Mouse (Mus musculus) G1E (cell line): Measurements from ENCODE around the gene Gtf3c5. TPM values are rescaled to one million over a fixed set of nuclear protein-coding genes. Genes with fewer than 3 reads are reported as not detected.
A peak's percentile ranks its signal among the peaks of the same experiment; 100 is the strongest.

Experiments
- ATAC-seq: 2 replicates; pipeline ENCODE4 v1.8.0; 2016; ENCODE audit warnings: mild to moderate bottlenecking; ENCODE audit not compliant: insufficient number of reproducible peaks, poor library complexity, low FRiP score, severe bottlenecking; ENCODE audit errors: extremely low read depth
- DNase-seq: peaks from one replicate; pipeline ENCODE4 v3.0.0; 2012; ENCODE audit warnings: low spot score
- H3K27me3 ChIP-seq: 2 replicates; pipeline ENCODE4 v1.6.1; 2012; ENCODE audit warnings: mild to moderate bottlenecking, low read length, inconsistent platforms; ENCODE audit not compliant: insufficient read depth
- H3K36me3 ChIP-seq: replicated peaks from 2 replicates; pipeline ENCODE3; 2012; ENCODE audit warnings: mild to moderate bottlenecking, inconsistent platforms
- H3K4me1 ChIP-seq: 2 replicates; pipeline ENCODE4 v1.6.1; 2012; ENCODE audit warnings: low read depth, low read length, inconsistent platforms, mixed read lengths; ENCODE audit not compliant: insufficient read depth
- H3K4me3 ChIP-seq: 2 replicates; pipeline ENCODE4 v1.5.1; 2012; ENCODE audit warnings: low read depth, mild to moderate bottlenecking, inconsistent platforms, low read length, moderate library complexity, mixed read lengths
- H3K9me3 ChIP-seq: replicated peaks from 2 replicates; pipeline ENCODE4 v1.6.1; 2012; ENCODE audit warnings: inconsistent platforms
- CTCF ChIP-seq: IDR thresholded peaks from 2 replicates; pipeline ENCODE4 v1.5.1; 2012; ENCODE audit warnings: low read depth, low read length, inconsistent platforms, mixed read lengths
- GATA1 ChIP-seq: IDR thresholded peaks from 2 replicates; pipeline ENCODE4 v1.6.1; 2012; ENCODE audit warnings: borderline replicate concordance, low read length, inconsistent platforms, mixed read lengths
- GATA2 ChIP-seq: IDR thresholded peaks from 2 replicates; pipeline ENCODE4 v1.6.1; 2012; ENCODE audit warnings: low read depth, low read length, inconsistent platforms, borderline replicate concordance
- POLR2AphosphoS5 ChIP-seq: IDR thresholded peaks from 2 replicates; pipeline ENCODE4 v1.6.1; 2012; ENCODE audit warnings: low read depth, low read length, inconsistent platforms; ENCODE audit not compliant: insufficient replicate concordance
- TAL1 ChIP-seq: conservative IDR thresholded peaks from 2 replicates; pipeline ENCODE4 v1.6.1; 2012; ENCODE audit warnings: low read depth, low read length, inconsistent platforms, mixed read lengths
- polyA plus RNA-seq: library from polyadenylated mRNA; stranded (reverse); fragments of >175 nt; gene quantifications from 2 replicates; pipeline ENCODE4 v1.2.3, GENCODE M21; 2012
- total RNA-seq, 2 experiments: library from RNA; stranded (forward) in 1 of 2; stranded (reverse) in 1 of 2; fragments of 200-1000 nt in 1 of 2; fragments of >200 nt in 1 of 2; fragmentation: Nextera tagmentation in 1 of 2; gene quantifications; 2 replicates each; pipeline ENCODE4 v1.2.3; 2014 to 2017

The Gtf3c5 gene
- total and polyA plus RNA-seq, 3 experiments, result 19.0 to 60.2 (median 26.0) TPM

DNA sequence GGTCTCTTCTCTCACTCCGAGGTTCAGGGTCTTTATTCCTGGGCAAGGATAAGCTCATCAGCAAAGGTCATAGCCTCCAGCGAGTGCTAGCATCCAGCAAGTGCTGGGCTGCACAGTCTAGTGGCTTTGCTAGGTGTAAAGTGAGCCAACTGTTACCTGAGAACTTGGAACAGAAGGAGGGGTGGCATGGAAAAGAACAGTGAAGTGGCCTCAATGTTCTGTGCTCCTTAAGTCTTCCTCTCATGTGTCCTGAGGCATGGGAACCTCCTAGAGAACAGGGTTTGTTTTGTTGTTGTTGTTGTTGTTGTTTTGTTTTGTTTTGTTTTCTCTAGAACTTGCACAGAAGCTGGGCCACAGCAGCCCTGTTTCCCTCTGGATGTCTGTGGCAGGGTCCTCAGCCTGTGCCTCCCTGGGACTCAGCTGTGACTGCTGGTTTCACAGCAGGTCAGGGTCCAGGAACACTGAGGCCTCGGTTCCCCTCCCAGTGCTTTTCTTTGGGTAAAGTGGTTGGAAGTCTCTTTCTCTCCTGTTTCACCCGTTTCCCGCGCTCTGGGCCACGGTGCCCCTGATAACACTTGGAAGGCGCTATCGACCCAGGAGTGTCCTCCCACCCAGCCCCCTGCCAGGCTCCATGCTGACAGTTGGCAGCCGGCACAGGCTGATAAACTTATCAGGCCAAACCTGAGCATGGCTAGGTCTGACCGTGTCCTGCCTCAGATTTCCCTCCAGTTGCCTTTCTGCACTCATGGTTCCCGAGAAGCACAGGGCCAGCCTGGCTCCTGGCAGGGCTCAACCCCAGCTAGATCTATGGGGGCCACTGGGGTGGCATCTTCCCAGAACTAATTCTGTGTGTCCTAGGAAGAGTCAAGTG lies 18.4 kb upstream of the Gtf3c5 start:
- H3K27me3 ChIP-seq, result no peaks in the 10 kb centered on the region
- DNase-seq, result peak; percentile 91
- no peak for TF ChIP-seq GATA2
- no peak for TF ChIP-seq GATA1
- peak; percentile 97 for TF ChIP-seq TAL1
- no peak for TF ChIP-seq CTCF
- no peak for TF ChIP-seq POLR2AphosphoS5
- peaks cover 82% of the 10 kb centered on the region for H3K4me1 ChIP-seq
- peaks cover 11% of the 10 kb centered on the region for H3K36me3 ChIP-seq
- H3K4me3 ChIP-seq, result peak overlapping the region; percentile 10; the same call in 1 of the 2 replicates
- ATAC-seq, result peak; percentile 54
- no peaks in the 10 kb centered on the region for H3K9me3 ChIP-seq

DNA sequence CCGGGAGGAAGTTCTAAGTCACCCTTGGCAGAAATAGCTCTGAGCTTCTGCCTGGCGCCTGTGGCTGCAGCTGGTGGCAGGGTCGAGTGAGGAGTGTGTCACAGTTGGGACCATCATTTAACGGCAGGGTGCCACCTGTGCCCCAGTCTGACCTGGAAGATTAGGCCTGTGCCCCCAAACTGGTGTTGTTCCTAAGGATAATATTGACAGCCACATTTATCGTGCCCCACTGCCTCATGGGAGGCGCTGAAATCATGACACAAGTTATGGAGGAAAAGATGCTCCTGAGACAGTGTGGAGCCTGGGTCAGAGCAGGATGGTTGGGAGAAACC lies 16.0 kb upstream of the Gtf3c5 start:
- Histone ChIP-seq H3K9me3 (no peaks in the 10 kb centered on the region), H3K27me3 (no peaks in the 10 kb centered on the region), H3K4me1 (peaks cover 90% of the 10 kb centered on the region), H3K36me3 (peaks cover 4% of the 10 kb centered on the region), H3K4me3 (peak overlapping the region; percentile 50; the same call in 1 of the 2 replicates)
- DNase-seq (no peak), ATAC-seq (no peak)
- no peak for TF ChIP-seq GATA1
- peak; percentile 21; the same call in 1 of the 2 replicates for TF ChIP-seq TAL1

DNA sequence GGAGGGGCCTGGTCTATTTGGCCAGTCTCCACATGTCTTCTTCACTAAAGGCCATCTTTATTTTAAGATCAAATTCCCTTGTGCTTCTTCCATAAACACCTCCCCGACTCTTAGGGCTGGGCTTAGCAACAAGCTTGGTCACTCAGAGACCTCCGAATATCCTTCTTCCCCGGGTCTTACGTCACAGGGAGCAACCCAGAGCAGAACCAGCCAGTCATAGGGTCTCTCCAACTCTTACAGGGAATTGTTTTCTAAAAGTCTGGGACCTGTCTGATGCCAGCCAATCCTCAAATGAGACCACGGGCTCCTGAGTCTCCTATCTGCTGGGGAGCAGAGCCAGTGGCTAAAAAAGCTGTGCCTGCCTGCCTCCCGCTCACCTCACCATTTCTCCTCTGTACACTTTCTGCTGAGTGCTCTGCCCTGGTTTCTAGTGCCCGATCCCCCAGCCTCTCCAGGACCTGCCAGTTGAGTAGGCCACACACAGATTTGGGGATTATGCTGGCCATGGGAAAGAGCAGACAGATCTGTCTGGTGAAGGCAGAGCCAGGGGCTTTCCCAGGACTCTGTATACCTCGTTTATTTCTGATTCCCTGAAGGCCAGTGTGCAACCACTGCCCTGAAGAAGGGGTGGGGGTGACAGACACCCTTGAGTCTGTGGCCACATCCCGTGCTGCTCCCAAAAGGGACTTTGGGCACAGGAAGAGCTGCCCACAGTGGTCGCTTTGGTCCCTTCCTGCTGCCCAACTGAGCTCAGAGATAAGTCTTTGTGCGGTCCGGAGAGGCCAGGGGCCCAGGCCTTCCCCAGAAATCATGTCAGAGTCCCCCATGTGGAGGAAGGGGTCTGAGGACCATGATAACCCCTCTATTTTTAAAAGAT lies 15.4 kb upstream of the Gtf3c5 start:
- Histone ChIP-seq H3K27me3 (no peaks in the 10 kb centered on the region), H3K9me3 (no peaks in the 10 kb centered on the region), H3K36me3 (peaks cover 4% of the 10 kb centered on the region), H3K4me1 (peaks cover 91% of the 10 kb centered on the region), H3K4me3 (peak overlapping the region; percentile 50; the same call in 1 of the 2 replicates)
- no peak for ATAC-seq
- DNase-seq, result no peak
- TF ChIP-seq CTCF (no peak), GATA2 (no peak), POLR2AphosphoS5 (no peak), TAL1 (no peak), GATA1 (no peak)

DNA sequence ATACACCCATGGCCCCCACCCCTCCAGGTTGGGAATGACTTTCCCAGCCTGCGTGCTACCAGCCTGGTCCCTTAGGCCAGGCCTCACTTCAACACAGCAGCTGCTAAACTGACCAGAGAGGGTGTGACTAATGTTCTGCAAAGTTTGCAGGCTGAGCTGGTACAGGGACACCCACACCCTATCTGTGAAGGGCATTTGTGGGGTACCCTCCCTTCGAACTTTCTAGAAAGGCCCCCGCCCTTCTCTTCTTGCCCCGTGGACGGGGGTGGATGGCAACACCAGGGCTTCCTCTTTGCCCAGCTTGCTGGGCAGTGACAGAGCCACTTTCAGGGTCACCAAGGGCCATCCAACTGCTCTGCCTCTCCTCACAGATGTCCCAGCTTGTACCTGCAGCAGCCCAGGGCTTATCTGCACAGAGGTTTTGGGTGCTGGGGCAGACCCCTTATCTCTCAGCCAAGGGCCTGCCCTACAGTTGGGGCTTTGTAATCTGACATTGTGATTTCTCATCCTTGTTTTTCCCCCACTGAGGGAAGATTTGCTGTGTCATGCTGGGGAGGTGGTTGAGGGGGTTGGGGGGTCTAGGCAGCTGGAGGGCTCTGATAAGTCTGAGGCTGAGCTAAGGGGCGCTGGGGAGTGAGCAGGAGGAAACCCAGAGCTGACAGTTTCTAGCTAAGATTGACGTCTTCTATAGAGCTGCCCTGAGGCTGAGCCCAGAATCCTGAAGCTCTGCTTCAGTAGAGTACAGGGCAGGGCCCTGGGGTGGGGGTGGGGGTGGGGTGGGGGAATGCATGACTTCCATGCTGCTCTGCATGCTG lies 14.4 kb upstream of the Gtf3c5 start:
- DNase-seq, result peak; percentile 92

DNA sequence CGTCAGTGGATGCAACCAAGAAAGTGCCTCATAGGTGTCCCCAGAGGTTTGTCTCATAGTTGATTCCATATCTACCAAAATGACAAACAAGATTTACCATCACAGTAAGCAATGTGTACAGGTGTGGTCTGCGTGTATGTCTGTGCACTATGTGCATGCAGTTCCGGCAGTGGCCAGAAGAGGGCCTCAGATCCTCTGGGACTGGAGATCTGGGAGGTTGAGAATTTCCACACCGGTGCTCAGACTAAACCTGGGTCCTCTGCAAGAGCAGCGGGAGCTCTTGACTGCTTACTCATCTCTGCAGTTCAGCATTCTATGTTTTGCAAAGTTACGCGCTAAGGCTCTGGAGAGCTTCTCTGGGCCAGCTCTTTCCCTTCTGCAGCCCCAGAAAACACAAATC lies 13.4 kb upstream of the Gtf3c5 start:
- TF ChIP-seq GATA2, result no peak
- TF ChIP-seq POLR2AphosphoS5, result no peak
- TF ChIP-seq CTCF, result peak; percentile 86
- no peak for TF ChIP-seq GATA1
- no peak for TF ChIP-seq TAL1
- Histone ChIP-seq H3K36me3 (peaks cover 4% of the 10 kb centered on the region), H3K4me1 (peaks cover 96% of the 10 kb centered on the region), H3K9me3 (no peaks in the 10 kb centered on the region), H3K4me3 (peak overlapping the region; percentile 60; the same call in 1 of the 2 replicates), H3K27me3 (no peaks in the 10 kb centered on the region)
- no peak for DNase-seq
- no peak for ATAC-seq

More for the DNA sequence above, 14.4 kb upstream of the Gtf3c5 start:
- peak overlapping the region; percentile 60; the same call in 1 of the 2 replicates for H3K4me3 ChIP-seq
- H3K9me3 ChIP-seq, result no peaks in the 10 kb centered on the region
- H3K36me3 ChIP-seq, result peaks cover 4% of the 10 kb centered on the region
- TF ChIP-seq TAL1 (peak; percentile 98), GATA1 (no peak), GATA2 (0 out of 2 replicates have a peak, but pooled peaks have one; percentile 50)
- peak; percentile 73 for ATAC-seq
- H3K27me3 ChIP-seq, result no peaks in the 10 kb centered on the region
- H3K4me1 ChIP-seq, result peaks cover 93% of the 10 kb centered on the region

DNA sequence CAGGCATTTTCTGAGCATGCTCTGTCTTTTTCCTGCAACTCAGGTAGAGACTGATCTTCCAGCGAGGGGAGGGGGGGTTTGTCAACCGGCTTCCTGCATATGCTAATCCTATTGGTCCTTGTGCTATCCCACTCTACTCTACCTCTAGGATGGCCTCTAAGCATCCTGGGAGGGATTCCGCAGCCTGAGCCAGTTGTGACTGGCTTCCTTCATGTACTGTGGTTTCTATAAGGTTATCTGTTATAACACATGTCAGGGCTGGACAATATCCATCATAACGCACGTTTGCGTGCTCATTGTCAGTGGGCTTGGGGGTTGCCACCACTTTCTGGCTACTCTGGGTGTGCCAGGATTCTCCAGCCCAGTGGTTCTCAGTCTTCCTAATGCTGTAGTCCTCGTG lies 12.5 kb upstream of the Gtf3c5 start:
- DNase-seq, result peak; percentile 92
- Histone ChIP-seq H3K4me3 (no peak overlapping the region; the same call in 1 of the 2 replicates), H3K27me3 (no peaks in the 10 kb centered on the region), H3K9me3 (no peaks in the 10 kb centered on the region), H3K4me1 (peaks cover 94% of the 10 kb centered on the region), H3K36me3 (peaks cover 4% of the 10 kb centered on the region)
- ATAC-seq, result peak; percentile 16; the same call in 1 of the 2 replicates
- TF ChIP-seq POLR2AphosphoS5 (no peak), TAL1 (peak; percentile 93), CTCF (no peak), GATA1 (no peak), GATA2 (no peak)
